Mouse (Mus musculus) liver, embryonic 14.5 days (tissue): ENCODE data around the gene Pkn1.

Experiments
- CTCF ChIP-seq: IDR thresholded peaks from 2 replicates; pipeline ENCODE4 v1.5.1; 2016; ENCODE audit warnings: antibody characterized with exemption, low read depth, control low read depth
- EP300 ChIP-seq: IDR thresholded peaks from 2 replicates; pipeline ENCODE4 v1.6.1; 2016; ENCODE audit warnings: antibody characterized with exemption, low read depth

DNA sequence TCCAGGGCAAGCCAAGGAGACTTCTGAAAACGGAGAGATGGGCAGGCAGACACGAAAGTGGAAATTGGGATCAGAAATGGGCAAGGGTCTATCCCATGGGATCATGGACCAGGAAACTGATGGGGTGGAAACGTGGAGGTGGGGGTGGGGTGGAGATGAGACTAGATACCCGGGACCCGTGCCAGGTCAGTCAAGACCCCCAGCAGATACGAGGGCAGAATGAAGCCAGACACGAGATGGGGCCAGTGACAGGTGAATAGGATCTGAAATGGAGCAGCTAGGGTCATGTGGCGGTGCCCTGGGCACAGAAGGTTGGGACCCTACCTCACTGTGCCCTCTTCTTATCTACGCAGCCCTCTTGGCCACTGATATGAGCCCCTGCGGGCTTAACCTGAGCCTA, 31.5 kb downstream of the Pkn1 start:
- TF ChIP-seq CTCF, result no peak
- no peak for TF ChIP-seq EP300
